Mouse (Mus musculus) lung, postnatal 0 days (tissue): Measurements from ENCODE around the gene Irf2.

Experiments used
- CTCF ChIP-seq: IDR thresholded peaks from 2 replicates; pipeline ENCODE4 v1.5.1; 2016; ENCODE audit warnings: antibody characterized with exemption, mild to moderate bottlenecking
- EP300 ChIP-seq: IDR thresholded peaks from 2 replicates; pipeline ENCODE4 v1.6.1; 2016; ENCODE audit warnings: antibody characterized with exemption, mild to moderate bottlenecking, control low read depth

DNA sequence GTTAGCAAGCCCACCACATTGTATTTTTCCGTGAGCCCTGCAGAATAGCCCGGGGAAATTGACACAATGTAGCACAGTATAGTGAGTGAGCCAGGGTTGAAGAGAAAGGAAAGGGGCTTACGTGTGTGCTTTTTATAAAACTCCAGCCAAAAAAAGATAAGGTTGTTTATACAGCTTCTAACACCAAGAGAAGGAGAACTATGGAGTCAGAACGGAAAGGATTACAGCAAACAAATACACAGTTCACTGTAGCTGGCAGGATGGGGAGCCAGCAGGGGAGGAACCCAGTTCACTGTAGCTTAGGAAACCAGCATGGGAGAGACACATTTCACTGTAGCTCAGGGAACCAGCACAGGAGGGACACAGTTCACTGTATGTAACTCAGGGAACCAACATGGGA is 149.0 kb downstream of the Irf2 start:
- TF ChIP-seq CTCF (peak; percentile 25), EP300 (peak; percentile 95)
